Mouse (Mus musculus): ENCODE measurements around the gene Rsf1.

The Rsf1 gene

DNA sequence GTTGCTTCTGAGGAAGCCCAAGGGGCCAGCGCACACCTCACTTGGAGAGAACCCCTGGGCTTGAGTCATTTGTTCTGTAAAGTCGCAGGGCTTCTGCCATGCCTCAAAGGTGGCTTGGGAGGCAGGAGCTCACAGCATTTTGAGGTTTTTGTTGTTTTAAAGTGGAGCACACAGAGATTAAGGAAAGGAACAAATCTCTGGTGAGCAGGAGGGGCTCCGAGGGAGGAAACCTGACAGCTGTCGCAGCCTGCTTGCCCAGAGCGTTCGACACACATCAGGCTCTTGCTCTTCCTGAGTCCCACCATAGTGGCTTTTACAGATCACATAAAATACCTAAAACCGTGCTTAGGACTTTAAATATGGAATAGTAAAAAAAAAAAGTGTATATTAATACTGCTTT is 147.1 kb downstream of the Rsf1 start:
- peak; percentile 66 for DNase-seq

DNA sequence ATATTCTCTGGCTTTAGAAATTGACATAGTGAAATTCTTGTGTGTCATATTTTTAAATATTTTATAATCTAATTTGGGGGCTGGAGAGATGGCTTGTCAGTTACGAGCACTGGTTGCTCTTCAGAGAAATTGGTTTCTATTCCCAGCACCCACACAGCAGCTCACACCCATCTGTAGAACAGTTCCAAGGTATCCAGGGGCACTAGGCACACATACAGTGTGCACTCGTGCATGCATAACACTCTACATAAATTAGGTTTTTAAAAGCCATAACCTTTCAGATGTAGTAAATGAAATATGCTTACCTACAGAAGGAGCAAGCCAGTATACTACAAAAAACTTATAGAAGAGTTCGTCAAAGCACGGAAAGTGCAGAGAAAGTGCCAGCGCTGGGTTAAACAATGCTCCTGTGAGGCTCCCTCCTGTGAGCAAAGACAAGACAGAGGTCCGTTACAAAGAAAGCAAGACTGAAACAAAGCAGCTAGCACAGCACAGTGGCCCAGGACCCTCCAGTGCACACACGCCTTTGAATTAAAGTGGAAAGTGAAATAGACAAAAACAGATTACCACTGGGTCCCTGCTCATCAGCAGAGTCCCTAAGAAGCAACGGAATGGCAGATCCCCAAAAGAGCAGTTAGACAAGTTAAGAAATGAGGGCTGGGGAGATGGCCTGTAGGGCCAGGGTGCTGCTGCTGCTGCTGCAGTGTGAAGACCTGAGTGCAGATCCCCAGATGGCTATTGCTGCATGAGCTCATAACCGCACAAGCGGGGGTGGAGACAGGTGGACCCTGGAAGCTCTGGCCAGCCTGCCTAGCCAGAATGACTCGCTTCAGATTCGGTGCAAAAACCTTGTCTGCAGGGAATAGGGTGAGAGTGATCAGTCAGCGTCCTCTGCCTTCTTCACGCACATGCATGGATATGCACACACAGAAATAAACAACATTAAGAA is 149.3 kb downstream of the Rsf1 start:
- peak; percentile 49 for DNase-seq

DNA sequence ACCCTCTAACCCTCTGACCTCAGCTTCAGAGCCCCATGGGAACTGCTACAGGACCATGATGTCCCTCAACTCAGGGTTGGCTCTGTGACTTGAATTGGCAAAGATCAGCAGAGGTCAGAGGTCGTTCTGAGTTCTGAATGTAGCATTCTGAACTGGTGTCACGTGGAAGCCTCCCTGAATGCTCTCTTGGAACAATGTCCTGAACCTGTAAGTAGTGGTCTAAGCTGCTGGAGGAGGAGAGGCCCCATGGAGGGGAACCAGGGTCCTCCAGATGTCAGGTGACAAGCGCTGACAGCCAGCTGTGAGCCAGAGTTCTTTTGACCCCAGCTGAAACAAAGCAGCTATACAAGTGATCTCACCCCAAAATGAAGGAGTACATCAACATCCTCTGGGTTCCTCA is 150.7 kb downstream of the Rsf1 start:
- peak; percentile 81 for DNase-seq

DNA sequence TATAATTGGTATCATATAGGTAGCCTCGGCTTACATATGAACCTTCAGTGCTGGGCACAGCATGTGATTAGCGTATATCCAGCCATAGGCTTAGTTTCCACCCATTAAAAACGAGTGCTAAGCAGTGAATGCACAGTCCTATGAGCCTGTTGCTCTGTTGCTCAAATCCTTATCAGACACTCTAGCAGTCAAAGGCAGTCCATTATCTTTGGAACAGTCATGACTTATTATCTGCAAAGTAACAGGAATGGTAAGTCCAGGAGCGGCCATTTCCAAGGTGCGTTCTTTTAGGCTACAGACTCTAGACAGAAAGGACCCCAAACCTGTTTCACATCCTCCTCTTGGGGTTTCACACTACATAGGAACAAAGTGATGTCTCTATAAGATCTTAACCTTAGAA is 153.9 kb downstream of the Rsf1 start:
- DNase-seq = no peak

DNA sequence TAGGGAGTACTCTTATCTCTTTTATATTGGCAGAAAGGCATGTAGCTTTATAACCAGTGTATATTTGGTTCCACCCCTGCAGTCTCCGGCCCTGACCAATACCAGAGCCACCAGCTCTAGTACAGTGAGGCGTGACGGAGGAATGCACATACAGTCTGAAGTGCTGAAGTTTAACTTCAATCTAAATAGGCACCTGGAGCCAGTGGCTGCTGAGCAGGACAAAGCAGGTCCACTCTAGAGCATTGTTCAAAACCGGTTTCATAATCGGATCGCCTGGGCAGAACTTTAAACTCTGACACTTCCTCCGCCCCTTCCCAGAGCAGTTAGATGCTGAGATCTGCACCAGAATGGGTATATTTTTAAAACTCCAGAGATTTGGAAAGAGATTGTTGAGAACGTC is 155.3 kb downstream of the Rsf1 start:
- peak; percentile 49 for DNase-seq

DNA sequence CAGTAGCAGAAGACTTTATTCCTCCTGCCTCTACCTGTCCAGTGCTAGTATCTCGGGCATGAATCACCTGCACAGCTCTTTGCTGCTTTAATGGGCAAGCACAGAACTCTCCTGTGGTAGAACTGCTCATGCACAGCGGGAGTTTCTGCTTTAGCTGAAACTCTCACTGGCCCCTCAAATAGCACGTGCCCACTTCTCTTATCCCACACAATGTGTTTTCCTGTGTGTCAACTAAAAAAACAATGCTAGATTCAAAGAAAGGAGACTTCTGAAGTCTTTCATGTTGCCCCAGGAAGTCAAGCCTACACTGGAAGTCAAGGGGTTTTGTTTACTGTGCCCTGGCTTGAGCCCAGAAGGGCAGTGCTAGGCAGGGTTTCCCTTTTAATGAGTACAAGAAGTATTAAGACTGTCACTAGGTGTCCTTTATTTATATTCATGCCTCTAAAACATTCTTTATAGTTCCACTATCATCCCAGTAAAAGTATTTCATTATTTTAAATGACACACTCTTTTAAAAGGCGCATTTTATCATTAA is 156.3 kb downstream of the Rsf1 start:
- DNase-seq = peak; percentile 40

DNA sequence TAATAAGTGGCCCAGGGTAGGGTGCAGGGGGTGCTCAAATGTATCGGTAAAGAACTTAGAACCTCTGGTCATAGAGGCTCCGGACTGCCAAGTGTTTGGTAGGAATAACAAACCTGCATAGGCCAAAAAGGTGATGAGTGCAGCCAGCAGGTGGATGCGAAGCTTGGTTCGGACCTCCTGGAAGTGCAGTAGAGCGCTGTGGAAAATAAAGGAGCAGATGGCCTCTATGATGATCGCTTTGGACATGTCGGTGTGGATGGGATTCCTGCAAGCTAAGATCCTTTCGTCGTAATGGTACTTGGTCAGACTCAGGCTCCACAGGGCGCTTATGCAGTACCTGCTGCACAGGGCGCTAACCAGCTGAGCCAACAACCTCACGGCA is 157.6 kb downstream of the Rsf1 start:
- DNase-seq = no peak

DNA sequence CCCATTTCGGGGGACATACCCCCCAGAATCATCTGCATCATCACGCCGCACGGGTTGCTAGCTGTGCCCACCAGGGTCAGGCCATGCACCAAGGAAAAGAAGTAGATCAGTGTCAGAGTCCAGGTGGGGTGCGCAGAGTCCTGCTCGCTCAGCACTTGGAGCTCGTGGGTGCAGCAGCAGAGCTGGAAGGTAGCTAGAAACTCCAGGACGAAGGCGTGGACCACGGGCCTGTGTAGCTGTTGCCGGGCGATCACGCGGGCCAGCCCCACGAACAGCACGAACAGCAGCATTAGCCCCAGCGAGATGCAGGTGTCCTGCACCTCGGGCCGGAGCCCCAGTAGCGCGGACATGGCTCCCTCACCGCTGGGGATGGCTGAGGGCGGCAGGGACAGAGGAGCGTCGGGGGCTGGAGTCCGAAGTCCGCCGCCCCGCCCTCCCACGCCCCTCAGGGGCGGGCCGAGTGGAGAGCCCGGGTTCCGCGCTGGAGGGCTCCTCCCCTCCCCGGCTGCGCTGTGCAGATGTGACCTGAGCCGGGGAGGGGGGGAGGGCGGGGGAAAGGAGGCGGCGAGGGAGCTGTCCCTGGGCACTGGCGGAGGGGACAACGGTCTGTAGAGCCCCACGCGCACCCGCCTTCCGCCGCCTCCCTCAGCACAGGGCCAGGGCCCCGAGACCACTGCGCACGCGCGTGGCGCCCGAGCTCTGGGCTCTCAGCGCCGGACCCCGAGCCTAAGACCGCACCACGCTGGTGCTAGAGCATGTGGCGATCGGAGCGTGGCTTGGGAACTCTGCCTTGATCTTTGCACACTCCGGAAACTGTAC is 158.2 kb downstream of the Rsf1 start, which contains the start of gene Aqp11:
TSS of gene Aqp11 (minus strand) at position 652 of the 819 bp plus-strand sequence.
- peak; percentile 94 for DNase-seq

DNA sequence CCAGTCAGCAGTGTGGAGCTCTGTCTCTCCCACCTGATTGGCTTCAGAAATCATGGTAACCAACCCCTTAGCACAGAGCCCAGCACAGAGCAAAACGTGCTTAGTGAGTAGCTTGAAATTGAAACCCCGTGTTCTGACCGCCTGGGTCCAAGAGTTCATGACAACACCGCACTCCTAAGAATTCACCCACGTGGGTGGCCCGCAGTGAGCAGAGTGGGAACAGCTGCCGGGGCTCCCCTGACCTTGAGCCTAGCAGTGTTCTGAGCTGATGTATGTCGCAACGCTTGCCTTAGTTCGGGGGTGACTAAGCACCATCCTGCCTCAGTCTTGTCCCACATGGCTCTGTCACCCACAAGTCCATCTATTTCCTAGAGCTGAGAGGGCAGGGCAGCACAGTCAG is 161.3 kb downstream of the Rsf1 start:
- no peak for DNase-seq

DNA sequence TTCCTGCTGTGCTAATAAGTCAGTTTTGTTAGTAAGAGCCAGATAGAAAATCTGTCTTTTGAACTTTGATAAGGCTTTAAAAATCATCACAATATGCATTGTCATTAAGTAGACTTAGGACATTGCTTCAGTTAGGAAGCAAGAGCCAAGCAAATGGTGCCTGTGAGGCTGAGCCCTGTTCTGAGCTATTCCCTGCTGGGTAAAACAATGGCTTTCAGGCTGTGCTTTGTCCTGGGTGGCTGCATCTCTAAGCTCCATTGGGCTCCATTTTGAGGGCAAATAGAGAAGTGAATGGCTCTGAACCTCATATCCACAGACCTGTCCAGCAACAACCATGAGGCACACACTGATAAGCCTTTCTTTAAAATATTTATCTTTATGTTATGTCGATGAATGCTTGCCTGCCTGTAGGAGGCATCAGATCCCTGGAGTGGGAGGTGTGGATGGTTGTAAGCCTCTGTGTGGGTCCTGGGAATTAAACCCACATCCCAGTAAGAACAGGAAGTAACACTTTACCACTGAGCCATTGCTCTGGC is 162.1 kb downstream of the Rsf1 start:
- DNase-seq = no peak

Measured in thymus, postnatal 14 days (tissue).